Mouse (Mus musculus): ENCODE measurements around the gene Rbm47.

Gene Rbm47

GRCm38 (mm10) chr5:66128948-66129347 is 44.0 kb downstream of the Rbm47 start:
- no peak for DNase-seq (ENCODE audit: low read depth, low spot score)

GRCm38 (mm10) chr5:66125418-66125817 is 47.5 kb downstream of the Rbm47 start:
- DNase-seq (ENCODE audit: low read depth, low spot score), result no peak

GRCm38 (mm10) chr5:66124931-66125330 is 48.0 kb downstream of the Rbm47 start:
- DNase-seq (ENCODE audit: low read depth, low spot score), result no peak

GRCm38 (mm10) chr5:66124089-66124400 is 48.9 kb downstream of the Rbm47 start:
- no peak for DNase-seq (ENCODE audit: low read depth, low spot score)

GRCm38 (mm10) chr5:66123295-66124088 is 49.4 kb downstream of the Rbm47 start:
- DNase-seq (ENCODE audit: low read depth, low spot score), result no peak

- DNase-seq (ENCODE audit: low read depth, low spot score), result no peak
Observed at GRCm38 (mm10) chr5:66121255-66121654, 51.7 kb downstream of the Rbm47 start.

GRCm38 (mm10) chr5:66114751-66115150 is 58.2 kb downstream of the Rbm47 start:
- no peak for DNase-seq (ENCODE audit: low read depth, low spot score)

GRCm38 (mm10) chr5:66114208-66114607 is 58.7 kb downstream of the Rbm47 start:
- no peak for DNase-seq (ENCODE audit: low read depth, low spot score)

GRCm38 (mm10) chr5:66112059-66112458 is 60.9 kb downstream of the Rbm47 start:
- no peak for DNase-seq (ENCODE audit: low read depth, low spot score)

GRCm38 (mm10) chr5:66106372-66106771 is 66.5 kb downstream of the Rbm47 start:
- DNase-seq (ENCODE audit: low read depth, low spot score), result no peak

- DNase-seq (ENCODE audit: low read depth, low spot score), result no peak
Observed at GRCm38 (mm10) chr5:66105946-66106345, 67.0 kb downstream of the Rbm47 start.

GRCm38 (mm10) chr5:66105366-66105765 is 67.6 kb downstream of the Rbm47 start:
- no peak for DNase-seq (ENCODE audit: low read depth, low spot score)

- no peak for DNase-seq (ENCODE audit: low read depth, low spot score)
Observed at GRCm38 (mm10) chr5:66103386-66103785, 69.5 kb downstream of the Rbm47 start.

GRCm38 (mm10) chr5:66102821-66103220 is 70.1 kb downstream of the Rbm47 start:
- no peak for DNase-seq (ENCODE audit: low read depth, low spot score)

GRCm38 (mm10) chr5:66101577-66101976 is 71.3 kb downstream of the Rbm47 start:
- DNase-seq (ENCODE audit: low read depth, low spot score), result no peak

GRCm38 (mm10) chr5:66100322-66100721 is 72.6 kb downstream of the Rbm47 start:
- no peak for DNase-seq (ENCODE audit: low read depth, low spot score)

GRCm38 (mm10) chr5:66098094-66098871 is 74.6 kb downstream of the Rbm47 start:
- no peak for DNase-seq (ENCODE audit: low read depth, low spot score)

GRCm38 (mm10) chr5:66096081-66096480 is 76.8 kb downstream of the Rbm47 start:
- DNase-seq (ENCODE audit: low read depth, low spot score), result no peak

- DNase-seq (ENCODE audit: low read depth, low spot score), result no peak
Observed at GRCm38 (mm10) chr5:66095166-66095565, 77.8 kb downstream of the Rbm47 start.

GRCm38 (mm10) chr5:66090037-66090436 is 82.9 kb downstream of the Rbm47 start:
- DNase-seq (ENCODE audit: low read depth, low spot score), result no peak

GRCm38 (mm10) chr5:66089600-66089999 is 83.3 kb downstream of the Rbm47 start:
- DNase-seq (ENCODE audit: low read depth, low spot score), result no peak

GRCm38 (mm10) chr5:66088902-66089295 is 84.0 kb downstream of the Rbm47 start:
- no peak for DNase-seq (ENCODE audit: low read depth, low spot score)

GRCm38 (mm10) chr5:66088247-66088901 is 84.5 kb downstream of the Rbm47 start:
- DNase-seq (ENCODE audit: low read depth, low spot score), result no peak

Measured in retina, adult 2 months (tissue).